Mouse (Mus musculus) limb, embryonic 13.5 days (tissue): ENCODE measurements around the gene Gm6268. TPM values are rescaled to one million over a fixed set of nuclear protein-coding genes. Genes with fewer than 3 reads are reported as not detected.

Source experiments
- microRNA-seq: library from miRNA; unstranded; fragments of <30 nt; microRNA quantifications from one replicate; pipeline ENCODE4, GENCODE M21; 2016
- polyA plus RNA-seq: library from polyadenylated mRNA; unstranded; fragments of >200 nt; fragmentation: Nextera tagmentation; extraction: Ambion mirVana; gene quantifications from 2 replicates; pipeline ENCODE4 v1.2.1, GENCODE M21; 2015

The Gm6268 gene
- polyA plus RNA-seq, 1 experiment from 2014 or later, result not detected

Small RNAs within 50 kb of the gene (microRNA-seq; reads per million reads assigned to microRNA genes)
- gene Gm44485, result not detected

Other genes with a start within 250 kb of the Gm6268 start
- gene Zcchc12, start 205.4 kb upstream of the Gm6268 start, polyA plus RNA-seq, result 17.0 and 18.1 TPM in 2 replicates
- 0.17 and 0.27 TPM in 2 replicates for gene Lonrf3, start 72.9 kb upstream of the Gm6268 start, polyA plus RNA-seq
- gene Gm14569, start 90.5 kb downstream of the Gm6268 start, polyA plus RNA-seq, result not detected in 2 replicates
- 342 and 349 TPM in 2 replicates for gene Pgrmc1, start 196.9 kb downstream of the Gm6268 start, polyA plus RNA-seq
- gene Akap17b, start 244.1 kb downstream of the Gm6268 start, polyA plus RNA-seq, result 2.8 and 3.1 TPM in 2 replicates